Mouse (Mus musculus) heart, embryonic 11.5 days (tissue): ENCODE measurements around the gene 4930467E23Rik. TPM values are rescaled to one million over a fixed set of nuclear protein-coding genes. Genes with fewer than 3 reads are reported as not detected.
"Not testable (repeated sequence)": the region's sequence is repeated elsewhere in the genome, so short reads cannot be mapped to it uniquely, and the experiment has no call there.

Experiments
- ATAC-seq: fragments of 200-750 bp; cut with Nextera tagmentation; replicated peaks from 2 replicates; pipeline ENCODE4 v1.8.0; 2017; ENCODE audit warnings: moderate library complexity; ENCODE audit not compliant: insufficient number of reproducible peaks, low FRiP score, low TSS enrichment
- H3K27ac ChIP-seq: fragments of 300-500 bp; sonication (generic); 2 replicates; pipeline ENCODE4 v1.5.1; 2014; ENCODE audit warnings: mild to moderate bottlenecking, low read depth, low read length
- H3K27me3 ChIP-seq: fragments of 300-500 bp; sonication (generic); 2 replicates; pipeline ENCODE4 v1.6.1; 2014; ENCODE audit warnings: mild to moderate bottlenecking, low read length, mixed read lengths; ENCODE audit not compliant: control insufficient read depth, insufficient read depth
- H3K36me3 ChIP-seq: fragments of 300-500 bp; sonication (generic); 2 replicates; pipeline ENCODE4 v1.6.1; 2014; ENCODE audit warnings: mild to moderate bottlenecking, low read length, moderate library complexity, mixed read lengths; ENCODE audit not compliant: control insufficient read depth, insufficient read depth
- H3K4me1 ChIP-seq: fragments of 300-500 bp; sonication (generic); 2 replicates; pipeline ENCODE4 v1.6.1; 2014; ENCODE audit warnings: low read length; ENCODE audit not compliant: control insufficient read depth, insufficient read depth
- H3K4me2 ChIP-seq: fragments of 300-500 bp; sonication (generic); 2 replicates; pipeline ENCODE4 v1.6.1; 2014; ENCODE audit warnings: mild to moderate bottlenecking, moderate library complexity
- H3K4me3 ChIP-seq: fragments of 300-500 bp; sonication (generic); 2 replicates; pipeline ENCODE4 v1.5.1; 2014; ENCODE audit warnings: low read depth, low read length
- H3K9ac ChIP-seq: fragments of 300-500 bp; sonication (generic); 2 replicates; pipeline ENCODE4 v1.6.1; 2014; ENCODE audit warnings: mild to moderate bottlenecking, low read depth, low read length, moderate library complexity
- H3K9me3 ChIP-seq: fragments of 300-500 bp; sonication (generic); replicated peaks from 2 replicates; pipeline ENCODE4 v1.6.1; 2016; ENCODE audit warnings: low read length; ENCODE audit not compliant: control insufficient read depth
- WGBS: fragments of 180-500 bp; shearing (Covaris S2); extraction: QIAGEN DNeasy Blood & Tissue Kit; methylation state at CpG from one replicate; pipeline ENCODE4 v1.1.7; 2014; ENCODE audit not compliant: insufficient replicate concordance; 5-methylcytosine and 5-hydroxymethylcytosine counted together
- polyA plus RNA-seq: library from polyadenylated mRNA; unstranded; fragments of >200 nt; fragmentation: Nextera tagmentation; extraction: Ambion mirVana; gene quantifications from 2 replicates; pipeline ENCODE4 v1.2.1, GENCODE M21; 2014

The 4930467E23Rik gene
- polyA plus RNA-seq, 1 experiment from 2014 or later, result not detected

DNA sequence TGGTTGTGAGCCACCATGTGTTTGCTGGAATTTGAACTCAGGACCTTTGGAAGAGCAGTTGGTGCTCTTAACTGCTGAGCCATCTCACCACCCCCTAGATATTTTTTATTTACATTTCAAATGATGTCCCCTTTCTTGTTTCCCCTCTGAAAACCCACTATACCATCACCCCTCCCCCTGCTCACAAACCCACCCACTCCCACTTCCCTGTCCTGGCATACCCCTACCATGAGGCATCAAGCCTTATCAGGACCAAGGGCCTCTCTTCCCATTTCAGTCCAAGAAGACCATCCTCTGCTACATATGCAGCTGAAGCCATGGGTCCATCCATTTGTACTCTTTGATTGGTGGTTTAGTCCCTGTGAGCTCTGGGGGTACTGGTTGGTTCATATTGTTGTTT, 36.2 kb downstream of the 4930467E23Rik start:
- H3K4me3 ChIP-seq, H3K9ac ChIP-seq, H3K4me2 ChIP-seq, ATAC-seq, H3K27ac ChIP-seq, H3K4me1 ChIP-seq, H3K27me3 ChIP-seq, H3K36me3 ChIP-seq, H3K9me3 ChIP-seq: not testable (repeated sequence)

DNA sequence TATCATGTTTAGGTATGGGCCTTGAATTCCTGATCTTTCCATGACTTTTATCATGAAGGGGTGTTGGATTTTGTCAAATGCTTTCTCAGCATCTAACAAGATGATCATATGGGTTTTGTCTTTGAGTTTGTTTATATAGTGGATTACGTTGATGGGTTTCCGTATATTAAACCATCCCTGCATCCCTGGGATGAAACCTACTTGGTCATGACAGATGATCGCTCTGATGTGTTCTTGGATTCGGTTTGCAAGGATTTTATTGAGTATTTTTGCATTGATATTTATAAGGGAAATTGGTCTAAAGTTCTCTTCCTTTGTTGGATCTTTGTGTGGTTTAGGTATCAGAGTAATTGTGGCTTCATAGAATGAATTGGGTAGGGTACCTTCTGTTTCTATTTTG, 44.1 kb downstream of the 4930467E23Rik start:
- H3K4me2 ChIP-seq, H3K4me3 ChIP-seq, H3K36me3 ChIP-seq, H3K27me3 ChIP-seq, H3K9me3 ChIP-seq, H3K4me1 ChIP-seq, H3K27ac ChIP-seq, H3K9ac ChIP-seq, ATAC-seq: not testable (repeated sequence)
- 70% methylated on average over 4 of the region's 4 CpGs for WGBS

DNA sequence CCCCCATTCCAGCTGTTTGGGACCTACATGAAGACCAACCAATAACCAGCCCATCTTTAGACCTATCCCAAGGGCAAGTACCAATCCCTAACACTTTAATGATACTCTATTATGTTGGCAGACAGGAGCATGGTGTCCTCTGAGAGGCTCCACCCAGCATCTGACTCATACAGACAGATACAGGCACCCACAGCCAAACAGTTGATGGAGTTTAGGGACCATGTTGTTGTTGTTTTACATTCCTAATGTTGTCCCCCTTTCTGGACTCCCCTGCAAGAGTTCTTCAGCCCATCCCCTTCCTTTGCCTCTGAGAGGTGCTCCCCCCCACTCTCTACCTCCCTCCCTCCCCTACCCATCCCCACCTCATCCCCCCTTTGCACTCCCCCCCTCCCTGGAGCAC, 46.9 kb downstream of the 4930467E23Rik start:
- H3K27me3 ChIP-seq, H3K4me2 ChIP-seq, H3K36me3 ChIP-seq, H3K27ac ChIP-seq, H3K4me1 ChIP-seq, H3K4me3 ChIP-seq, H3K9me3 ChIP-seq, H3K9ac ChIP-seq, ATAC-seq: not testable (repeated sequence)

DNA sequence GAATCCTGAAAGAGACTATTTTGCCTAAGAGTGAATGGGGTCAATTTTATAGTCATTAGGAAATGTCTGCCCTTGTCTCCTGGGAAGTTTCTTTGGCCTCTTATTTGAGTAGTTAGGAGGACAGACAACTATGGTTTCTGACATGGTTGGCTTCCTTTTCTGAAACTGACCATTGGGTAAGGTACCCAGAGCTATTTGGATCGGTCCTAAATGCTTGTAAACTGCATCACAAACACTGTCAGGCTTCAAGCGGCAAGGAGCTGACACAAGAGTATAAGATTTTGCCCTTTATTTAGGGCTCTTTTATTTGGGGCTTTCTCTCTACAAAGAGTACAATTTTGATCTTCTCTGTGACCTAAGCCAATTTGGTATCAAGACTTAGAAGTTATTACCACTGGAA, 48.1 kb downstream of the 4930467E23Rik start:
- H3K27ac ChIP-seq, H3K4me2 ChIP-seq, ATAC-seq, H3K4me1 ChIP-seq, H3K4me3 ChIP-seq, H3K9me3 ChIP-seq, H3K9ac ChIP-seq, H3K27me3 ChIP-seq, H3K36me3 ChIP-seq: not testable (repeated sequence)
- WGBS, result 38% methylated on average over 2 of the region's 2 CpGs

DNA sequence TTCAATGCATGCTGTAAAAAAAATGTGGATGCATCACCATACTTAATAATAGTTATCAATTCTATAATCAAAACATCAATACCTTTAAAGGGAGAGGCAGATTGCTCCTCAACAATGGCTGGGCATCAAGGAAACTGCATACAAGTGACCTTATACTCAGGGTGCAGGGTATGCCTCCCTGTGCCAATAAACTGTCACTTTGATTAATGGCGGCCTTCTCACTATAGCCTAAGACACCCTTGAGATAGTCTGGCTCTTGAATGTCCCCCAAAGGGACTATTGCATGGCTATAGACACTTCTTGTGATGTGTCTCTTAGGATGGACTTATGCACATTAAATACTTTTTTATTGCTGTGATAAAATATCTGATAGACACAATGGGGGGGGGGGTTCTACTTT, 48.8 kb downstream of the 4930467E23Rik start:
- ATAC-seq, H3K9me3 ChIP-seq, H3K27ac ChIP-seq, H3K4me2 ChIP-seq, H3K36me3 ChIP-seq, H3K9ac ChIP-seq, H3K27me3 ChIP-seq, H3K4me3 ChIP-seq, H3K4me1 ChIP-seq: not testable (repeated sequence)
- WGBS, result 52% methylated on average over 1 of the region's 1 CpGs

DNA sequence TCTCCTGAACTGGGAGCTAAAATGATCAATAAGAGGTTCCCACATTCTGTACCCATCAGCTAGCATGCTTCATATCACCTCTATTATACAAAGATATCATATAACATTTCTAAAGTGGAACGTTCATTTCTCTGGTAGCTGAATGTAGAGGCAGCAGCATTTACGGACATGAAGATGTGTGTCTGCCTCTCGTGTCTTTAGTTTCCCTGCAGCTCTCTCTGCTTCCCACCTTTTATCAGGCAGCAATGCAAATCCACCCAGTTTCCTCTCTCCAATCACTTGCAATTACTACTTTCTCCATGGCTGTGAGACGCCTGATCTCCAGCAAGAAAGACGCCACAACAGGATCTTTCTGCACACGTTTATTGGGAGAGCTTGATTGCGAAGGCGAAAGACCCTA, 49.5 kb downstream of the 4930467E23Rik start:
- not testable (repeated sequence) for H3K36me3 ChIP-seq, H3K27me3 ChIP-seq, H3K9ac ChIP-seq, H3K27ac ChIP-seq, ATAC-seq, H3K4me2 ChIP-seq, H3K4me1 ChIP-seq, H3K9me3 ChIP-seq, H3K4me3 ChIP-seq
- WGBS, result 84% methylated on average over 8 of the region's 8 CpGs

DNA sequence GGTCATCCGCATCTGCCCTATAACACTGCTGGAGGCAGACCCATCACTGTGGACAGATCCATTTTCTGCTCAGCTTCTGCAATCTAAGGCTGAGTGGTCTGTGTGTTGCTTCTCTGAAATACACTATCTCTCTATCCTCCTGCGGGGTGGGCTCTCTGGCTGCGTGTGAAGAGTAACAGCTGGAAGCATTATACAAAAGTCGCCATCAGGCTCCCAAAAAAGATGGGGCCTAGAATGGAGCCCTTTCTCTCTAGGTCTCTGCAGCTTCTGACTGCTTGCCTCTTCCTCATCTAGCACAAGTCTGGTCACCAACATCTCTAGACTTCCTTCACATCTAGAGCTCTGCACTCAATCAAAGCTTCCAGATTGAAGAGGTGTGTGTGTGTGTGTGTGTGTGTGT, 50.8 kb downstream of the 4930467E23Rik start:
- not testable (repeated sequence) for ATAC-seq, H3K9me3 ChIP-seq, H3K27ac ChIP-seq, H3K4me2 ChIP-seq, H3K36me3 ChIP-seq, H3K27me3 ChIP-seq, H3K9ac ChIP-seq, H3K4me3 ChIP-seq, H3K4me1 ChIP-seq
- WGBS, result 84% methylated on average over 4 of the region's 4 CpGs

DNA sequence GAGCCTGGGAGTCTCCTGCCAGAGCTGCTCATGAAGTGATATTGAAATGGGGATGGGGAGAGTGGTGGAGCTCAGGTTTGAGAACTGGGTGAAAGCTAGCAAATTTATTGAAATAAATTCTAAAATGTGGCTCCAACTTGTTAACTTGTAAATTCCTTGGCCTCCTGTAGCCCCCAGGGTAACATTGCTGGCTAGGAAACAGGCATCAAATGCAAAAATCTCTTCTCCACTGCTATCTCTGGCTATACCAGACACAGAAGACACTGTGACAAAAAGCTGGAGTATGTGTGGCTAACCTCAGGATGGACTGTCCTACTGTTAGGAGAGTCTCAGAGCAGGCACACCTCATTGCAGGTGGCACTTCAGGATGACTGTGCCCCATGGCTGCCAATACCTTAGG, 51.3 kb downstream of the 4930467E23Rik start:
- H3K27ac ChIP-seq, H3K36me3 ChIP-seq, H3K4me3 ChIP-seq, H3K4me1 ChIP-seq, H3K27me3 ChIP-seq, H3K9me3 ChIP-seq, H3K4me2 ChIP-seq, ATAC-seq, H3K9ac ChIP-seq: not testable (repeated sequence)

DNA sequence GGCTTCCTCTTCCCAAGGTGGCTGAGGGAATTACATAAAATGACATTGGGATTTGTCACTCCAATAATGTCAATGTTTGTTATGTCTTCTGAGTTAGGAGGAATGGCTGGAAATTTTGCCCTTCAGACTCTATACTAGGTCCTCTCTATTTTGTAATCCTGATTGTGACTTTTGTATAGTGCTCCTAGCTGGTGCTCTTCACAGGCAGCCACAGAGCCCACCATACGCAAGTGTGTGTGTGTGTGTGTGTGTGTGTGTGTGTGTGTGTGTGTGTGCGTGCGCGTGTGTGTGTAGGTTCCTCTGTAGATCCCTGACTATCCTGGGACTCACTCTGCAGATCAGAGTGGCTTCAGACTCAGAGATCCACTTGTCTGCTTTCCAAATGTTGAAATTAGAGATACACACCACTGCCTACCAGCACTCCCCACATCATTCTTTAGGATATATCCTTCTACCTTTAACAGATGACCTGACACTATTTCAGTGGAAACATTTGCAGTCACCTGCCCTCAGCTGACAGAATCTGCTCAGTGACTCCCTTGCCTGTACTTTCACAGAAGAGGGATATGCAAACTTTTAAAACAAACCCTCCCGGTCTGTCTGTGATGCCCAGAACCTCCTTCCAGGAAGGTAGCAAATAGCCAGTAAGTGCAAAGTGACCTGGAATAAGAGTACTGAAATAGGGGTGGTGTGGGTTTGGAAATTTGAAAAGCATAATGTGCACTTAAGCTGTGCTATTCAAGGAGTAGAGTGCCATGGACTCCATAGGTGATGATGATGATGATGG, 52.1 kb downstream of the 4930467E23Rik start:
- H3K9ac ChIP-seq, H3K4me2 ChIP-seq, H3K27ac ChIP-seq, H3K9me3 ChIP-seq, H3K4me1 ChIP-seq, H3K27me3 ChIP-seq, ATAC-seq, H3K36me3 ChIP-seq, H3K4me3 ChIP-seq: not testable (repeated sequence)
- WGBS, result 82% methylated on average over 5 of the region's 5 CpGs
